Mouse (Mus musculus): ENCODE results near the gene Hmcn2. TPM values are rescaled to one million over a fixed set of nuclear protein-coding genes. Genes with fewer than 3 reads are reported as not detected.
A peak's percentile ranks its signal among the peaks of the same experiment; 100 is the strongest.

Hmcn2 gene
- total and polyA plus RNA-seq, 3 experiments = 7.2 to 24.3 (median 8.3) TPM

- H3K27me3 ChIP-seq (ENCODE audit: control insufficient read depth, insufficient read depth, low read length) = no peaks in the 10 kb centered on the region
- H3K27ac ChIP-seq = no peak overlapping the region
- DNase-seq = no peak
- no peaks in the 10 kb centered on the region for H3K79me2 ChIP-seq (replicated peaks; ENCODE audit: control insufficient read depth, insufficient read depth, low read length)
- 94% methylated on average over 8 of the region's 8 CpGs for WGBS
- H3K36me3 ChIP-seq (ENCODE audit: control insufficient read depth, insufficient read depth, low read length) = no peaks in the 10 kb centered on the region
- no peak overlapping the region for H3K9ac ChIP-seq (ENCODE audit: low read depth, low read length)
- no peak overlapping the region for H3K4me3 ChIP-seq
- TF ChIP-seq CTCF (IDR thresholded peaks at IDR 0.05) (peak; percentile 20; the same call in 1 of the 2 replicates), EP300 (IDR thresholded peaks at IDR 0.05; ENCODE audit: insufficient read depth, low read depth, low read length) (no peak)
- intact Hi-C loops (cut with DNase I) = no loop called here
- no peaks in the 10 kb centered on the region for H3K4me1 ChIP-seq (ENCODE audit: control insufficient read depth, insufficient read depth, low read length)
Observed at GRCm38 (mm10) chr2:31492308-31492707, 178.1 kb downstream of the Hmcn2 start.

- intact Hi-C loops (cut with DNase I) = no loop called here
Observed at GRCm38 (mm10) chr2:31493243-31493642, 179.0 kb downstream of the Hmcn2 start.

GRCm38 (mm10) chr2:31494315-31494714, 180.1 kb downstream of the Hmcn2 start:
- WGBS = 78% methylated on average over 5 of the region's 5 CpGs
- no peak for TF ChIP-seq EP300 (IDR thresholded peaks at IDR 0.05; ENCODE audit: insufficient read depth, low read depth, low read length)
- TF ChIP-seq CTCF (IDR thresholded peaks at IDR 0.05) = no peak
- no peak for TF ChIP-seq POLR2A (IDR thresholded peaks at IDR 0.05; ENCODE audit: insufficient read depth, low read depth, low read length)
- intact Hi-C loops (cut with DNase I) = no loop called here

More at GRCm38 (mm10) chr2:31493243-31493642, 179.0 kb downstream of the Hmcn2 start:
- H3K27me3 ChIP-seq (ENCODE audit: control insufficient read depth, insufficient read depth, low read length) = no peaks in the 10 kb centered on the region
- WGBS = 93% methylated on average over 11 of the region's 11 CpGs
- no peak for DNase-seq
- no peak overlapping the region for H3K4me3 ChIP-seq
- no peak overlapping the region for H3K27ac ChIP-seq
- H3K36me3 ChIP-seq (ENCODE audit: control insufficient read depth, insufficient read depth, low read length) = no peaks in the 10 kb centered on the region
- TF ChIP-seq CTCF (IDR thresholded peaks at IDR 0.05) (no peak), POLR2A (IDR thresholded peaks at IDR 0.05; ENCODE audit: insufficient read depth, low read depth, low read length) (no peak), EP300 (IDR thresholded peaks at IDR 0.05; ENCODE audit: insufficient read depth, low read depth, low read length) (no peak)
- H3K4me1 ChIP-seq (ENCODE audit: control insufficient read depth, insufficient read depth, low read length) = no peaks in the 10 kb centered on the region
- H3K79me2 ChIP-seq (replicated peaks; ENCODE audit: control insufficient read depth, insufficient read depth, low read length) = no peaks in the 10 kb centered on the region
- H3K9ac ChIP-seq (ENCODE audit: low read depth, low read length) = no peak overlapping the region

GRCm38 (mm10) chr2:31495046-31495476, 180.8 kb downstream of the Hmcn2 start:
- Histone ChIP-seq H3K27me3 (ENCODE audit: control insufficient read depth, insufficient read depth, low read length) (no peaks in the 10 kb centered on the region), H3K4me3 (no peak overlapping the region), H3K79me2 (replicated peaks; ENCODE audit: control insufficient read depth, insufficient read depth, low read length) (no peaks in the 10 kb centered on the region), H3K36me3 (ENCODE audit: control insufficient read depth, insufficient read depth, low read length) (no peaks in the 10 kb centered on the region), H3K27ac (no peak overlapping the region), H3K9ac (ENCODE audit: low read depth, low read length) (no peak overlapping the region), H3K4me1 (ENCODE audit: control insufficient read depth, insufficient read depth, low read length) (no peaks in the 10 kb centered on the region)
- intact Hi-C loops (cut with DNase I) = no loop called here
- 77% methylated on average over 13 of the region's 13 CpGs for WGBS
- TF ChIP-seq POLR2A (IDR thresholded peaks at IDR 0.05; ENCODE audit: insufficient read depth, low read depth, low read length) = no peak
- TF ChIP-seq EP300 (IDR thresholded peaks at IDR 0.05; ENCODE audit: insufficient read depth, low read depth, low read length) = no peak
- DNase-seq = no peak

More at GRCm38 (mm10) chr2:31494315-31494714, 180.1 kb downstream of the Hmcn2 start:
- Histone ChIP-seq H3K27me3 (ENCODE audit: control insufficient read depth, insufficient read depth, low read length) (no peaks in the 10 kb centered on the region), H3K79me2 (replicated peaks; ENCODE audit: control insufficient read depth, insufficient read depth, low read length) (no peaks in the 10 kb centered on the region), H3K4me1 (ENCODE audit: control insufficient read depth, insufficient read depth, low read length) (no peaks in the 10 kb centered on the region), H3K36me3 (ENCODE audit: control insufficient read depth, insufficient read depth, low read length) (no peaks in the 10 kb centered on the region), H3K4me3 (no peak overlapping the region), H3K27ac (no peak overlapping the region), H3K9ac (ENCODE audit: low read depth, low read length) (no peak overlapping the region)
- DNase-seq = no peak

- DNase-seq = no peak
- Histone ChIP-seq H3K27me3 (ENCODE audit: control insufficient read depth, insufficient read depth, low read length) (no peaks in the 10 kb centered on the region), H3K27ac (no peak overlapping the region), H3K36me3 (ENCODE audit: control insufficient read depth, insufficient read depth, low read length) (no peaks in the 10 kb centered on the region), H3K4me3 (no peak overlapping the region), H3K4me1 (ENCODE audit: control insufficient read depth, insufficient read depth, low read length) (no peaks in the 10 kb centered on the region), H3K9ac (ENCODE audit: low read depth, low read length) (no peak overlapping the region), H3K79me2 (replicated peaks; ENCODE audit: control insufficient read depth, insufficient read depth, low read length) (no peaks in the 10 kb centered on the region)
- intact Hi-C loops (cut with DNase I) = no loop called here
- 43% methylated on average over 1 of the region's 1 CpGs for WGBS
- no peak for TF ChIP-seq EP300 (IDR thresholded peaks at IDR 0.05; ENCODE audit: insufficient read depth, low read depth, low read length)
- TF ChIP-seq CTCF (IDR thresholded peaks at IDR 0.05) = no peak
- TF ChIP-seq POLR2A (IDR thresholded peaks at IDR 0.05; ENCODE audit: insufficient read depth, low read depth, low read length) = no peak
Observed at GRCm38 (mm10) chr2:31496141-31496540, 181.9 kb downstream of the Hmcn2 start.

- TF ChIP-seq POLR2A (IDR thresholded peaks at IDR 0.05; ENCODE audit: insufficient read depth, low read depth, low read length) (no peak), CTCF (IDR thresholded peaks at IDR 0.05) (no peak), EP300 (IDR thresholded peaks at IDR 0.05; ENCODE audit: insufficient read depth, low read depth, low read length) (no peak)
- no peaks in the 10 kb centered on the region for H3K27me3 ChIP-seq (ENCODE audit: control insufficient read depth, insufficient read depth, low read length)
- no peaks in the 10 kb centered on the region for H3K36me3 ChIP-seq (ENCODE audit: control insufficient read depth, insufficient read depth, low read length)
- H3K4me1 ChIP-seq (ENCODE audit: control insufficient read depth, insufficient read depth, low read length) = no peaks in the 10 kb centered on the region
- no peaks in the 10 kb centered on the region for H3K79me2 ChIP-seq (replicated peaks; ENCODE audit: control insufficient read depth, insufficient read depth, low read length)
- 76% methylated on average over 6 of the region's 7 CpGs for WGBS
- H3K4me3 ChIP-seq = no peak overlapping the region
- intact Hi-C loops (cut with DNase I) = no loop called here
- H3K27ac ChIP-seq = no peak overlapping the region
- no peak for DNase-seq
- no peak overlapping the region for H3K9ac ChIP-seq (ENCODE audit: low read depth, low read length)
Observed at GRCm38 (mm10) chr2:31497113-31497512, 182.9 kb downstream of the Hmcn2 start.

Measured in heart, adult 2 months (tissue).